Mouse (Mus musculus): Measurements from ENCODE around the gene Prpf3.

DNA sequence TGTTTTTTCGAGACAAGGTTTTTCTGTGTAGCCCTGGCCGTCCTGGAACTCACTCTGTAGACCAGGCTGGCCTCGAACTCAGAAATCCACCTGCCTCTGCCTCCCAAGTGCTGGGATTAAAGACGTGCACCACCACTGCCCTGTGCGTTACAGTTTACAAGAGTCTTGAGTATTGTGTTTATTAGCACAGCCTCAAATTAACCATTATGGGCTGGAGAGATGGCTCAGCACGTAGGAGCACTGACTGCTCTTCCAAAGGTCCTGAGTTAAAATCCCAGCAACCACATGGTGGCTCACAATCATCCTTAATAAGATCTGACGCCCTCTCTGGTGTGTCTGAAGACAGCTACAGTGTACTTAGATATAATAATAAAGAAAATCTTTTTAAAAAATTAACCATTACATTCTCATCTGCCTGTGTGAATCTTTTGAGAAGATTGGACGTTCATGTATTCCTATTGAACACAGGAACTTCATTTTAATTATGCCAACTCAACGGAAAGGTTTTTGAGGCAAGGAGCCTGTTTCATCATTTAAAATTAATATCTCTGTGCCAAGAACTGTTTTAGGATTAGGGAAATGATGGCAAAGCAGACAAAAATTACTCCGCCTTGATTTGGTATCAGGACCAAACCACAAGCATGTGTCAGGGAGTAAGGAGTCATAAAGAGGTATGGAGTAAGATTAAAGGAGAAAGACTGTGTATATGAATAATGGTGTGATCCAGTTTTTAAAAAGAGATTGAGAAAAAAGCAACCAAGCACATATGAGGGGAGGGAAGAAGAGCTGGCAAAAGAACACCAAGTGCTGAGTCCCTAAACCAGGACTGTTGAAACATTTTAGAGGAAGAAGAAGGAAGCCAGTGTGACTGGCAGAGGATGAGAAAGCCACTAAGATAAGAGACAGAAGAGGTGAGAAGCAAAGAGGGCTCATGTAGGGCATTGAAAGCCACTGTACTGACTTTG, 35.4 kb downstream of the Prpf3 start:
- no peak for TF ChIP-seq CTCF (IDR thresholded peaks at IDR 0.05; ENCODE audit: control insufficient read depth, insufficient read depth, insufficient read length)
- no peak for TF ChIP-seq MYOG (IDR thresholded peaks at IDR 0.05; ENCODE audit: control insufficient read depth, extremely low read depth, insufficient read length)
- no peak for TF ChIP-seq MAX (IDR thresholded peaks at IDR 0.05)
- no peak for TF ChIP-seq USF1 (IDR thresholded peaks at IDR 0.05; ENCODE audit: low read depth)
- TF ChIP-seq MYOD1 (IDR thresholded peaks at IDR 0.05; ENCODE audit: control insufficient read depth, insufficient read length, low read depth): no peak
